16 mouse cellular contexts compared by ENCODE assay signal in genomic region chr19:32224318-32225096, GRCm38 (mm10).
A peak's percentile ranks its signal among the peaks of the same experiment; 100 is the strongest.
DNase-seq lines count a peak whose midpoint lies in the region; ATAC-seq and TF ChIP-seq lines count a peak whose summit lies in the region.
"Had no signal": no experiment of that assay in that cellular context is flagged by ENCODE, and none has a peak within 500 bp of the region (broad histone marks: within the 10 kb centered on the region; RNA-seq: fewer than 3 reads in every experiment).

No protein-coding gene starts in this region.

- H3K4me2 ChIP-seq in liver, embryonic 11.5 days = no peak overlapping the region
- no peak overlapping the region for H3K4me2 ChIP-seq in liver, embryonic 14.5 days (ENCODE audit: low read depth)
- H3K4me2 ChIP-seq: forebrain, embryonic 13.5 days; hindbrain, embryonic 15.5 days had no signal

- DNase-seq in liver, embryonic 11.5 days (ENCODE audit: low spot score) = no peak
- DNase-seq in liver = no peak
- DNase-seq in liver, embryonic 14.5 days (ENCODE audit: low read depth in 3 of 3, low spot score in 3 of 3) = no peak
- DNase-seq in right cerebral cortex, postnatal 25 days = no peak
- no peak for DNase-seq in natural killer cell, adult 2 months (ENCODE audit: low spot score in 2 of 2)
- DNase-seq: cerebellum, postnatal 25 days; heart, postnatal 36 days; kidney, adult 9 months; midbrain, embryonic 14.5 days; thymus, postnatal 36 days had no signal

- TF ChIP-seq CTCF in liver, embryonic 14.5 days (IDR thresholded peaks at IDR 0.05; ENCODE audit: low read depth) = no peak

- peaks cover 28% of the 10 kb centered on the region for H3K4me1 ChIP-seq in liver, embryonic 11.5 days (replicated peaks; ENCODE audit: control insufficient read depth, insufficient read depth, low read length)
- peaks cover 12% of the 10 kb centered on the region; the same call in 1 of the 2 replicates for H3K4me1 ChIP-seq in brown adipose tissue, adult 24 weeks (ENCODE audit: control insufficient read depth, insufficient read depth, insufficient read length, low read length)
- peaks cover 51 to 56% of the 10 kb centered on the region in 2 experiments for H3K4me1 ChIP-seq in liver, embryonic 14.5 days (replicated peaks; ENCODE audit: control insufficient read depth in 2 of 2, insufficient read depth in 2 of 2, low read length in 1 of 2)
- H3K4me1 ChIP-seq: forebrain, embryonic 13.5 days had no signal

- H3K9ac ChIP-seq in liver, embryonic 11.5 days (ENCODE audit: low read depth, low read length) = no peak overlapping the region
- H3K9ac ChIP-seq in liver, embryonic 14.5 days (replicated peaks) = no peak overlapping the region
- H3K9ac ChIP-seq: forebrain, embryonic 13.5 days; hindbrain, embryonic 15.5 days had no signal

- H3K9me3 ChIP-seq in liver, embryonic 11.5 days (ENCODE audit: control insufficient read depth, low read length) = no peaks in the 10 kb centered on the region
- no peaks in the 10 kb centered on the region for H3K9me3 ChIP-seq in liver, embryonic 14.5 days (ENCODE audit: control insufficient read depth, low read length)
- H3K9me3 ChIP-seq: forebrain, embryonic 13.5 days; G1E; hindbrain, embryonic 15.5 days had no signal

- peaks cover 7% of the 10 kb centered on the region; the same call in 1 of the 2 replicates for H3K36me3 ChIP-seq in liver, embryonic 11.5 days (ENCODE audit: control insufficient read depth, insufficient read depth, low read length)
- peaks cover 29% of the 10 kb centered on the region for H3K36me3 ChIP-seq in liver, embryonic 14.5 days (replicated peaks; ENCODE audit: control insufficient read depth, insufficient read depth, low read depth)
- H3K36me3 ChIP-seq: hindbrain, embryonic 15.5 days had no signal

- no peak for TF ChIP-seq EP300 in liver, embryonic 14.5 days (IDR thresholded peaks at IDR 0.05; ENCODE audit: low read depth)

- H3K4me3 ChIP-seq in liver, embryonic 11.5 days (ENCODE audit: low read depth, low read length) = no peak overlapping the region
- H3K4me3 ChIP-seq in brown adipose tissue, adult 24 weeks (ENCODE audit: insufficient read depth, low read depth, low read length) = no peak overlapping the region
- no peak overlapping the region for H3K4me3 ChIP-seq in liver, embryonic 14.5 days (ENCODE audit: insufficient read depth in 1 of 2, low read depth in 2 of 2, low read length in 2 of 2)
- H3K4me3 ChIP-seq: forebrain, embryonic 13.5 days; hindbrain, embryonic 15.5 days had no signal

- WGBS in liver, embryonic 11.5 days = 70% methylated on average over 2 of the region's 2 CpGs
- 66% methylated on average over 2 of the region's 2 CpGs for WGBS in liver, embryonic 14.5 days (ENCODE audit: insufficient replicate concordance)

- no peak for ATAC-seq in liver, embryonic 11.5 days (replicated peaks; ENCODE audit: low FRiP score)
- ATAC-seq in liver, embryonic 14.5 days (ENCODE audit: insufficient read depth) = no peak
- ATAC-seq in neutrophil, adult 5-6 weeks (ENCODE audit: extremely low read depth, insufficient number of reproducible peaks, low FRiP score, poor library complexity, severe bottlenecking) = 0 out of 2 replicates have a peak, but pooled peaks have one; percentile 9
- ATAC-seq: CD4-positive, CD25-positive, alpha-beta regulatory T cell, adult 4 months; forebrain, embryonic 13.5 days had no signal

- H3K27me3 ChIP-seq in liver, embryonic 11.5 days (replicated peaks; ENCODE audit: control insufficient read depth, insufficient read depth, low read length) = no peaks in the 10 kb centered on the region
- no peaks in the 10 kb centered on the region for H3K27me3 ChIP-seq in liver, embryonic 14.5 days (ENCODE audit: control insufficient read depth, insufficient read depth, low read length)
- H3K27me3 ChIP-seq: forebrain, embryonic 13.5 days; hindbrain, embryonic 15.5 days had no signal

- 0 out of 2 replicates have a peak overlapping the region, but pooled peaks have one; percentile 25 for H3K27ac ChIP-seq in liver, embryonic 11.5 days (ENCODE audit: low read depth, low read length)
- H3K27ac ChIP-seq in brown adipose tissue, adult 24 weeks (replicated peaks; ENCODE audit: low read depth, low read length) = peak overlapping the region; percentile 74
- peak overlapping the region; percentile 0; the same call in 1 of the 2 replicates for H3K27ac ChIP-seq in liver, embryonic 14.5 days
- H3K27ac ChIP-seq: forebrain, embryonic 13.5 days; hindbrain, embryonic 15.5 days had no signal

Comparison
In these comparisons a context has a peak if more than half of its experiments do, and no peak if none do; other contexts are left out.
1. H3K27ac ChIP-seq: peak in every context shown above with its lines; median percentile 74 in brown adipose tissue, adult 24 weeks; 25 in liver, embryonic 11.5 days; 0 in liver, embryonic 14.5 days.